Mouse (Mus musculus): ENCODE measurements around the gene Gm43517.

GRCm38 (mm10) chr12:49376318-49376992 is 8.5 kb upstream of the Gm43517 start:
- TF ChIP-seq POLR2A (IDR thresholded peaks at IDR 0.05; ENCODE audit: low read depth, low read length) (no peak), MAZ (IDR thresholded peaks at IDR 0.05; ENCODE audit: low read depth, low read length) (no peak), NELFE (IDR thresholded peaks at IDR 0.05; ENCODE audit: low read depth, low read length) (no peak), CTCF (conservative IDR thresholded peaks at IDR 0.05 in 1 of 2, IDR thresholded peaks at IDR 0.05 in 1 of 2; ENCODE audit: low read depth in 2 of 2, low read length in 2 of 2) (no peak), CHD1 (IDR thresholded peaks at IDR 0.05; ENCODE audit: low read depth, low read length) (no peak), JUND (conservative IDR thresholded peaks at IDR 0.05; ENCODE audit: low read depth, low read length) (no peak), EP300 (IDR thresholded peaks at IDR 0.05; ENCODE audit: low read length) (no peak), MAX (IDR thresholded peaks at IDR 0.05; ENCODE audit: low read length) (no peak)

Measured in CH12.LX (cell line).